Mouse (Mus musculus): ENCODE results near the gene Tmem179b. TPM values are rescaled to one million over a fixed set of nuclear protein-coding genes. Genes with fewer than 3 reads are reported as not detected.

The Tmem179b gene
- polyA plus RNA-seq, 1 experiment from 2014 or later: 26.6 TPM

- Histone ChIP-seq H3K9me3 (replicated peaks; ENCODE audit: control insufficient read depth, low read length, poor library complexity, severe bottlenecking) (no peaks in the 10 kb centered on the region), H3K27ac (ENCODE audit: low read length) (no peak overlapping the region), H3K4me1 (ENCODE audit: control insufficient read depth, insufficient read depth, low read length) (peaks cover 15% of the 10 kb centered on the region), H3K36me3 (ENCODE audit: control insufficient read depth, insufficient read depth, low read length) (peaks cover 19% of the 10 kb centered on the region), H3K4me3 (ENCODE audit: low read depth, low read length) (no peak overlapping the region), H3K27me3 (ENCODE audit: control insufficient read depth, insufficient read depth, low read depth, low read length) (no peaks in the 10 kb centered on the region), H3K9ac (ENCODE audit: low read depth, low read length) (no peak overlapping the region), H3K4me2 (ENCODE audit: low read length) (no peak overlapping the region)
- ATAC-seq: no peak
- 31% methylated on average over 5 of the region's 5 CpGs for WGBS
Observed at GRCm38 (mm10) chr19:8727495-8728114, 46.7 kb downstream of the Tmem179b start.

GRCm38 (mm10) chr19:8726609-8727390 lies 47.5 kb downstream of the Tmem179b start:
- ATAC-seq: no peak
- WGBS: 24% methylated on average over 3 of the region's 3 CpGs

GRCm38 (mm10) chr19:8725081-8725613 lies 49.1 kb downstream of the Tmem179b start:
- WGBS: 51% methylated on average over 4 of the region's 4 CpGs
- Histone ChIP-seq H3K4me3 (ENCODE audit: low read depth, low read length) (no peak overlapping the region; the same call in 1 of the 2 replicates), H3K27me3 (ENCODE audit: control insufficient read depth, insufficient read depth, low read depth, low read length) (no peaks in the 10 kb centered on the region), H3K9me3 (replicated peaks; ENCODE audit: control insufficient read depth, low read length, poor library complexity, severe bottlenecking) (no peaks in the 10 kb centered on the region), H3K4me1 (ENCODE audit: control insufficient read depth, insufficient read depth, low read length) (peaks cover 30% of the 10 kb centered on the region), H3K36me3 (ENCODE audit: control insufficient read depth, insufficient read depth, low read length) (peaks cover 19% of the 10 kb centered on the region), H3K27ac (ENCODE audit: low read length) (no peak overlapping the region), H3K9ac (ENCODE audit: low read depth, low read length) (0 out of 2 replicates have a peak overlapping the region, but pooled peaks have one; percentile 7), H3K4me2 (ENCODE audit: low read length) (peak overlapping the region; percentile 87)
- no peak for ATAC-seq

More at GRCm38 (mm10) chr19:8726609-8727390, 47.5 kb downstream of the Tmem179b start:
- H3K4me3 ChIP-seq (ENCODE audit: low read depth, low read length): no peak overlapping the region
- no peak overlapping the region for H3K4me2 ChIP-seq (ENCODE audit: low read length)
- H3K27me3 ChIP-seq (ENCODE audit: control insufficient read depth, insufficient read depth, low read depth, low read length): no peaks in the 10 kb centered on the region
- peaks cover 19% of the 10 kb centered on the region for H3K36me3 ChIP-seq (ENCODE audit: control insufficient read depth, insufficient read depth, low read length)
- no peaks in the 10 kb centered on the region for H3K9me3 ChIP-seq (replicated peaks; ENCODE audit: control insufficient read depth, low read length, poor library complexity, severe bottlenecking)
- no peak overlapping the region for H3K9ac ChIP-seq (ENCODE audit: low read depth, low read length)
- H3K27ac ChIP-seq (ENCODE audit: low read length): no peak overlapping the region
- peaks cover 21% of the 10 kb centered on the region for H3K4me1 ChIP-seq (ENCODE audit: control insufficient read depth, insufficient read depth, low read length)

GRCm38 (mm10) chr19:8724392-8724791 lies 49.9 kb downstream of the Tmem179b start:
- H3K27ac ChIP-seq (ENCODE audit: low read length): peak overlapping the region; percentile 79
- 2% methylated on average over 2 of the region's 2 CpGs for WGBS

GRCm38 (mm10) chr19:8723574-8724346 lies 50.5 kb downstream of the Tmem179b start:
- peaks cover 19% of the 10 kb centered on the region for H3K36me3 ChIP-seq (ENCODE audit: control insufficient read depth, insufficient read depth, low read length)
- H3K27ac ChIP-seq (ENCODE audit: low read length): peak overlapping the region; percentile 79
- no peaks in the 10 kb centered on the region for H3K27me3 ChIP-seq (ENCODE audit: control insufficient read depth, insufficient read depth, low read depth, low read length)
- H3K4me1 ChIP-seq (ENCODE audit: control insufficient read depth, insufficient read depth, low read length): peaks cover 30% of the 10 kb centered on the region
- ATAC-seq: peak; percentile 18; the same call in 1 of the 2 replicates
- peak overlapping the region; percentile 87 for H3K4me2 ChIP-seq (ENCODE audit: low read length)
- peak overlapping the region; percentile 78 for H3K4me3 ChIP-seq (ENCODE audit: low read depth, low read length)
- peak overlapping the region; percentile 94 for H3K9ac ChIP-seq (ENCODE audit: low read depth, low read length)
- WGBS: under 1% methylated on average over 20 of the region's 20 CpGs
- H3K9me3 ChIP-seq (replicated peaks; ENCODE audit: control insufficient read depth, low read length, poor library complexity, severe bottlenecking): no peaks in the 10 kb centered on the region

More at GRCm38 (mm10) chr19:8724392-8724791, 49.9 kb downstream of the Tmem179b start:
- no peak for ATAC-seq
- H3K27me3 ChIP-seq (ENCODE audit: control insufficient read depth, insufficient read depth, low read depth, low read length): no peaks in the 10 kb centered on the region
- H3K36me3 ChIP-seq (ENCODE audit: control insufficient read depth, insufficient read depth, low read length): peaks cover 19% of the 10 kb centered on the region
- peak overlapping the region; percentile 87 for H3K4me2 ChIP-seq (ENCODE audit: low read length)
- peak overlapping the region; percentile 94 for H3K9ac ChIP-seq (ENCODE audit: low read depth, low read length)
- H3K4me3 ChIP-seq (ENCODE audit: low read depth, low read length): peak overlapping the region; percentile 78
- no peaks in the 10 kb centered on the region for H3K9me3 ChIP-seq (replicated peaks; ENCODE audit: control insufficient read depth, low read length, poor library complexity, severe bottlenecking)
- H3K4me1 ChIP-seq (ENCODE audit: control insufficient read depth, insufficient read depth, low read length): peaks cover 30% of the 10 kb centered on the region

GRCm38 (mm10) chr19:8722907-8723573 lies 51.2 kb downstream of the Tmem179b start, which contains the start of gene Slc3a2:
TSS of gene Slc3a2 (minus strand) at chr19:8723369.
- peak; percentile 97 for ATAC-seq
- Histone ChIP-seq H3K4me1 (ENCODE audit: control insufficient read depth, insufficient read depth, low read length) (peaks cover 30% of the 10 kb centered on the region), H3K9ac (ENCODE audit: low read depth, low read length) (peak within 1 kb of the TSS; percentile 94), H3K9me3 (replicated peaks; ENCODE audit: control insufficient read depth, low read length, poor library complexity, severe bottlenecking) (no peaks in the 10 kb centered on the region), H3K27me3 (ENCODE audit: control insufficient read depth, insufficient read depth, low read depth, low read length) (no peaks in the 10 kb centered on the region), H3K36me3 (ENCODE audit: control insufficient read depth, insufficient read depth, low read length) (peaks cover 19% of the 10 kb centered on the region), H3K27ac (ENCODE audit: low read length) (peak within 1 kb of the TSS; percentile 97), H3K4me3 (ENCODE audit: low read depth, low read length) (peak within 1 kb of the TSS; percentile 78), H3K4me2 (ENCODE audit: low read length) (peak within 1 kb of the TSS; percentile 87)
- under 1% methylated on average over 50 of the region's 50 CpGs for WGBS

- Histone ChIP-seq H3K9me3 (replicated peaks; ENCODE audit: control insufficient read depth, low read length, poor library complexity, severe bottlenecking) (no peaks in the 10 kb centered on the region), H3K4me2 (ENCODE audit: low read length) (peak overlapping the region; percentile 60), H3K27me3 (ENCODE audit: control insufficient read depth, insufficient read depth, low read depth, low read length) (no peaks in the 10 kb centered on the region), H3K9ac (ENCODE audit: low read depth, low read length) (peak overlapping the region; percentile 93), H3K4me3 (ENCODE audit: low read depth, low read length) (peak overlapping the region; percentile 78), H3K36me3 (ENCODE audit: control insufficient read depth, insufficient read depth, low read length) (peaks cover 19% of the 10 kb centered on the region), H3K4me1 (ENCODE audit: control insufficient read depth, insufficient read depth, low read length) (peaks cover 30% of the 10 kb centered on the region), H3K27ac (ENCODE audit: low read length) (peak overlapping the region; percentile 97)
- 0% methylated on average over 5 of the region's 5 CpGs for WGBS
- ATAC-seq: peak; percentile 15
Observed at GRCm38 (mm10) chr19:8722559-8722906, 51.7 kb downstream of the Tmem179b start.

Data from midbrain, embryonic 16.5 days (tissue).